Mouse (Mus musculus): Measurements from ENCODE around the gene Trub1.
A peak's percentile ranks its signal among the peaks of the same experiment; 100 is the strongest.

DNA sequence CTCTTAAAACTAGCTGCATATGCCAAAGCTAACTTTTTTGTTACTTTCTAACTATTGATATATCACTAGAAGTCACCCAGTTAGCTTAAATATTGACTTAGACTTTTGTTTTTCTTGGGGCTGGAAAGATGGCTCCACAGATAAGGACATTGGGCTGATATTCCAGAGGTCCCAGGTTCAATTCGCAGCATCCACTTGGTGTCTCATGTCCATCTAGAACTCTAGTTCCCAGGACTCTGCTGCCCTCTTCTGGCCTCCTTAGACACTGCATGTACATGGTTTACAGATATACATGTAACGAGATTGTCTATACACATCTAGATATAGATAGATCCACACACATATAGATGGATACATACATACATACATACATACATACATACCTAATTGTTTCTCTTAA, 4.4 kb downstream of the Trub1 start:
- TF ChIP-seq POLR2A (IDR thresholded peaks at IDR 0.05; ENCODE audit: low read depth, low read length), result no peak
- TF ChIP-seq CTCF (IDR thresholded peaks at IDR 0.05; ENCODE audit: extremely low read depth, insufficient read depth, insufficient read length, insufficient replicate concordance), result peak; percentile 34; the same call in 1 of the 2 replicates
